Mouse (Mus musculus) heart, postnatal 4 days (tissue): Measurements from ENCODE around the gene Usp19. TPM values are rescaled to one million over a fixed set of nuclear protein-coding genes. Genes with fewer than 3 reads are reported as not detected.

Source experiments
- DNase-seq: peaks from one replicate; pipeline ENCODE4 v3.0.0; 2021
- total RNA-seq, 2 experiments: library from RNA; stranded (reverse); gene quantifications; 2 replicates each; pipeline ENCODE4 v1.2.3; 2021

The Usp19 gene
- total RNA-seq, 2 experiments from 2014 or later, result 108 to 109 TPM

DNA sequence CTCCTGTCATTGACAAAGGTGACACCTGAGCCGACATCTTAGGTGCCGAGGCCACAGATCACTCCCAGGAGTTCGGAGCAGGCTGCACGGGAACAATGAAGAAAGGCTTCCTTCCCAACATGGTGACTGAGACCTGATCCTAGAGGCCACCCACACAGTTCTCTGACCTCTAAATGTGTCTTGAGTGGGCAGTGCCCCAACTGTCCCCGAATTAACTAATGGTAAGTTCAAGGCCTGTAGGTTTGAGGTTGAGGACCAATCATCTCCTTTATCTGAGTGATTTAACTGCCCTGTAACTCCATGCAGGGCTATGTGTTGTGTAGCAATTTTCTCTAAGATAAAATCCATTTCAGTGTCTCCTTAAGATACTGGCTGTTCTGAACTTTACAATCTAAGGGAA, 21.0 kb upstream of the Usp19 start:
- no peak for DNase-seq

DNA sequence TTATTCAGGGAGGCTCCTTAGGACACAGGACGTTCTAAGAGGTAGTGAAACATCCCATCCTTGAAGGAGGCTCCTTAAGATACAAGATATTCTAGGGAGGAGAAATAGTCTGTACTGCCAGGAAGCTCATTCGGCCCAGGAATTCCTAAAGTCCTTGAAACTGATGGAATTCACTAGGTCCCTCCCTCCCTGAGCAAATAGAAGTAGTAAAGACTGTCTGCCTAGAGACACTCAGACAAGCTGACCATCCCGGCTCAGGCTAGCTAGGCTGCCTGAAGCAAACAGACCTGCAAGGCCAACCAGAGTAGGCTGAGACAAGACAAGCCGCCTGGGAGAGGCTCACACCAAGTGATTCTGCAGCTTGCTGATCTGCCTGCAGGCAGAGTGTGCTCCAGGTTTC, 20.6 kb upstream of the Usp19 start:
- no peak for DNase-seq

DNA sequence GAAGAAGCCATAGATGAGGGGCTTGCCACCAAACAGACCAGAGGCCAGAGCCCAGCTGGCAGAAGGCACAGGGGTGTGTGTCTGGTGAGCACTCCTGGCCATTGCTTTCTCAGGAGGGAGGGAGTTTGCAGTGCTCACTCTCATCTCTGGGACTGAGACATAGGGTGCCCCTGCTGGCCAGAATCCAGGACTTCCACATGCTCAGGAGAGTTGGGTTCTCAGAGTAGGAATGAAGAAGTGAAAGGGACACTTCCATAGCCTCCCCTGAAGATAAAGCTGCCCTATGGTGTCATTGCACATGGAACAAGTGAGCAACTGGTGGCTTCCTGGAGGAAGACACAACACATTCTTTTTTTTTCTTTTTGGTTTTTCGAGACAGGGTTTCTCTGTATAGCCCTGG, 15.9 kb upstream of the Usp19 start:
- peak; percentile 4 for DNase-seq

DNA sequence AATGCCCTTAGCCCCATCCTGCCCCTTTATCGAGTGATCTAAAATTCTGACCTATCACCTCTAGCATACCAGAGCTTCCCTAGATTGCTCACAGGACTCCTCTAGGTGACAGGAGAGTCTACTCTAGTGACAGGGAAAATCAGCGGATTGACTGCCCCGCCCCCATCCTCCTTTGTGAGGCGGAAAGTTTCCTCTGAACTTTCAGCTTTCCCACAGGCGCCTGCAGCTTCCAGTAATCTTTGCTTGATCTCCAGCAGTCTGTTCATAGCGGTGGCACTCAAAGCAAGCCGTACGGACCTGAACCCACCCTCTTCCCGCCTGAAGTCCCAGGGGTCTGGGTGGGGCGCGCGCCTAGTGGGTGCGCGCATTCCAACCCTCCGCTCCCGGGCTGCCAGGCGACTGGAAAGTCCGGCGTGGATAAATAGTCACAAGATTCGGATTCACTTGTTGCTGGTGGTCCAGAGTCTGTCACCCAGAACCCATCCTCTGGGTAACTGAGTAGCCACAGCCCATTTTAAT, 11.7 kb upstream of the Usp19 start:
- DNase-seq, result peak; percentile 91

DNA sequence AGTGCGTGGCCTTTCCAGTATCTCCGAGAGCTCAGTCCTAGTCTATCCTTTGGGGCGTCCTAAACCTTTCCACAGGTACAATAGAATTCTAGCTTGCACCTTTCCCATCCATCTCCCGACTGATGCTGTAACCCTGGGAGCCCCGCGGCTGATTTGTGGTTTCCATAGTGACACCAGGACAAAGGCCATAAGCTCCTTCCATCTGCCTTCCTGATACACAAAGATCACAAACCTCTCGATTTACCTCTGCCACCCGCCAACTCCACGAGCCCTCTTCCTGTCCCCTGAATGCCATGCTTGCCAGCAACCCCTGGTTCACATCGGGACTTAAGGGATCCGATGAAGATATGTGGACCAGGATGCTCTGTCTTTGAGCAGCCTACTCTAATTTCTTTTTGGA, 11.2 kb upstream of the Usp19 start:
- no peak for DNase-seq

DNA sequence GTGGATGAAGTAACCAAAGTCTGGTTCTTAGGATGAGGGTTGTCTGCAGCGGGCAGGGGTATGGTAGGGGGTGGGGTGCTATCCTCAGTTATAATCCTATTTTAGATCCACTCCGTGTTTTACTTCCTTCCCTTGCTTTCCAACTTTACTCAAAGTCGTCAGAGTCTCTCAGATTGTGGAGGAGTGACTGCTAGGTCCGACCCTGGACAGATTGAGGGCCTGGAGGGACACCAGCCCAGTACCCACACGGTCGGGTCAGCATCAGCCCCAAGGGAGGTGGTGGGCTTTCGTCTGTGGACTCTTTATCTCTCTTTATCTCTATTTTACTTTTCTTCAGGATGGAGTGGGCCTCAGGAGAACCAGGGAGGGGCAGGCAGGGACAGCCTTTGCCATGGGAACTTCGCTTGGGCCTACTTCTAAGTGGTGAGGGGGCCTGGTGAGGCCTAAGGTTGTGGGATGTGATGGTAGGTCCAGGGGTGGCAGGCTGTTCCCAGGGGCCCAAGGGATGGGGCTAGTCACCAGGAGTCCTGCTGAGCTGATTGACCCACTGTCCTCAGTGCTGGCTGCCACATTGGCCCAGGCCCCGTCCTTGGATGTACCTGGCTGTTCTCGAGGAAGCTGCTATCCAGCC, 10.6 kb upstream of the Usp19 start, which contains the start of gene Lamb2:
Lamb2 (plus strand) TSS at position 16 of the 631 bp plus-strand sequence.
- peak; percentile 56 for DNase-seq

DNA sequence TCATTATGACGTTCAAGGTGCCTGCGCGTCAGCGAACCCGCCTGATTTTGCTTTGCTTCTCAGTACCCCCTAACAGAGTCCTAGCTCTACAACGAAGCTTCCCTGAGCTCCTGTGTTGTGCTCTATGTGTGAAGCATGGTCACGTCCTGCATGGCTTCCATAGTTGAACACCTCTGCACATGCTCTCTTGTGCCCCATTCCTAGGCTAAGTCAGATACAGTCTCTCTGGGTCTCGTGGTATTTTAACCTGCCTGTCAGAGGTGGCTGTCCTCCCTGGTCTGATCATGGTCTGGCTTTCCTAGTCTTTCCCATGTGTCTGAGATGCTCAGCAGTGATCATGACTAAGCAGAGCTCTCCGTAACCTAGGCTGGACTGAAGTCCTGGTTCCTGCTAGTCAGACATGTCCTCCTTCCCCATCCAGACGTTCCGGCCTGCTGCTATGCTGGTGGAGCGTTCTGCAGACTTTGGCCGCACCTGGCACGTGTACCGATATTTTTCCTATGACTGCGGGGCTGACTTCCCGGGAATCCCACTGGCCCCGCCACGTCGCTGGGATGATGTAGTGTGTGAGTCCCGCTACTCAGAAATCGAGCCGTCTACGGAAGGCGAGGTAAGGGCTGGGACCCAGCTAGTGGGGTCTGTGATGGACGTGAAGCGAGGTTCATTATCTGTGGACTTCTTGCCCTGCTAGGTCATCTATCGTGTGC, 9.4 kb upstream of the Usp19 start:
- DNase-seq, result no peak

DNA sequence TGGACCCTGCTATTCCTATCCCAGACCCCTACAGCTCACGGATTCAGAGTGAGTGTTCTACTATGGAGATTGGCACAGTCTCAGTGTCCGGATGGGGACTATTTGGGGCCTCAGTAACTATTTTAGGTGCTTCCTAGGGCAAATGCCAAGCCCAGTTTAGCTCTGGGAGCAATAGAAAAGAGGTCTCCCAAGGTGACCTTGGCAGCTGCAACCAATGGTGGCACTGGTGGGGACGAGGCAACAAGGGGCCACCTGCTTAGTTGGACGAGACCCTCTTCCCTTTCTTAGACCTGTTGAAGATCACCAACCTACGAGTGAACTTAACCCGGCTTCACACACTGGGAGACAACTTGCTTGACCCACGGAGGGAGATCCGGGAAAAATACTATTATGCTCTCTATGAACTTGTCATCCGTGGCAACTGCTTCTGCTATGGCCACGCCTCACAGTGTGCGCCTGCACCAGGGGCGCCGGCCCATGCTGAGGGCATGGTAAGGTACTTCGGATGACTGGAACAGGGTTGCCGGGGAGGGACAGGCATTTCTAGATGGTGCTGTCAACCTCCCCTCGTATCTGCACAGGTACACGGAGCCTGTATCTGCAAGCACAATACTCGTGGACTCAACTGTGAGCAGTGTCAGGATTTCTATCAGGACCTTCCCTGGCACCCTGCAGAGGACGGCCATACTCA, 8.7 kb upstream of the Usp19 start:
- no peak for DNase-seq

DNA sequence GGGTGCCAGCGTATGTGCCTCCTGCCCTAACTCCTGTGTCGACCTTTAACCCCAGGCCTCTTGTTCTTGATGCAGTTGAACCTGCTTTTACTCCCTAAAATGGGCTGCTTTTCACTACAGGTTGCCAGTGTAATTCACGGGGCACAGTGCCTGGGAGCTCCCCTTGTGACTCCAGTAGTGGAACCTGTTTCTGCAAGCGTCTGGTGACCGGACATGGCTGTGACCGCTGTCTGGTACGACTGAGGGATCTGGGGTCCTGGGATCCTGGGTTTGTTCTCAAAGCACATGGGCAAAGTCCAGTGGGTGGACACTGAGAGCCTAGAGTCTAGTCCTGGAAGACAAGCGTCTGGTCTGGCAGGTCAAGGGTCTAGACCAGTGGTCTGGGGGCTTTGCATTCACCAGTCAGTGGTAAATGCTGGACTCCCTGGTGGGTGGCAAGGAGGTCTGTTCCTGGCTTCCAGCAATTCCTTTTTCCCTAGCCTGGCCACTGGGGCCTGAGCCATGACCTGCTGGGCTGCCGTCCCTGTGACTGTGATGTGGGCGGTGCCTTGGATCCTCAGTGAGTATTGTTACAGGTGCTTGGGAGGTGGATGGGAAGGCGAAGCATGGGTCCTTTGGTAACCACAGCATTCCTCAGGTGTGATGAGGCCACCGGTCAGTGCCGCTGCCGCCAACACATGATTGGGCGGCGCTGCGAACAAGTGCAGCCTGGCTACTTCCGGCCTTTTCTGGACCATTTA, 7.2 kb upstream of the Usp19 start:
- DNase-seq, result no peak

DNA sequence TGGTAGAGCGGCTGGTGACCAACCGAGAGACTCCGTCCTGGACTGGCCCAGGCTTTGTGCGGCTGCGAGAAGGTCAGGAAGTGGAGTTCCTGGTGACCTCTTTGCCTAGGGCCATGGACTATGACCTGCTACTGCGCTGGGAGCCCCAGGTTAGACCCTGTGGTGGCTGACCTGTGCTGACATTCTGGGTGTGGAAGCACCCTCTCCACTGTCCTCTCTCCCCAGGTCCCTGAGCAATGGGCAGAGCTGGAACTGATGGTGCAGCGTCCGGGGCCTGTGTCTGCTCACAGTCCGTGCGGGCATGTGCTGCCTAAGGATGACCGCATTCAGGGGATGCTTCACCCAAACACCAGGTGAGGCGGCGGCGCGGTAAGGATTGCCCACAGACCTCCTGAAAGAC, 6.4 kb upstream of the Usp19 start:
- no peak for DNase-seq

DNA sequence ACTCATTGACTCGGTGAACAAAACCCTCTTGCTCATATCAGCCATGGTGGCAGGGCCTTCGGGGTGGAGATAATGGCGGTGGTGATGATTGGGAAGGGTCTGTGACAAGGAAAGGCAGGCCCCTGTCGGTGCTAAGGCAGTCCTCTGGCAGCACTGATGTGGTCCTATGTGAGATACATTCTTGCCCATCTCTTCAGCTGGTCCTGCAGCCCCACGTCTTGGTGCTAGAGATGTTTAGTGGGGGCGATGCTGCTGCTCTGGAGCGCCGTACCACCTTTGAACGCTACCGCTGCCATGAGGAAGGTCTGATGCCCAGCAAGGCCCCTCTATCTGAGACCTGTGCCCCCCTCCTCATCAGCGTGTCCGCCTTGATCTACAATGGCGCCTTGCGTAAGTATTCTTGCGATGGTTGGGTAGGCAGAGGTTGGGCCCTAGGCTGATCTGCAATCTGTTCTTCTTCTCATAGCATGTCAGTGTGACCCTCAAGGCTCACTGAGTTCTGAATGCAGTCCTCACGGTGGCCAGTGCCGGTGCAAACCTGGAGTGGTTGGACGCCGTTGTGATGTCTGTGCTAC, 5.0 kb upstream of the Usp19 start:
- no peak for DNase-seq

DNA sequence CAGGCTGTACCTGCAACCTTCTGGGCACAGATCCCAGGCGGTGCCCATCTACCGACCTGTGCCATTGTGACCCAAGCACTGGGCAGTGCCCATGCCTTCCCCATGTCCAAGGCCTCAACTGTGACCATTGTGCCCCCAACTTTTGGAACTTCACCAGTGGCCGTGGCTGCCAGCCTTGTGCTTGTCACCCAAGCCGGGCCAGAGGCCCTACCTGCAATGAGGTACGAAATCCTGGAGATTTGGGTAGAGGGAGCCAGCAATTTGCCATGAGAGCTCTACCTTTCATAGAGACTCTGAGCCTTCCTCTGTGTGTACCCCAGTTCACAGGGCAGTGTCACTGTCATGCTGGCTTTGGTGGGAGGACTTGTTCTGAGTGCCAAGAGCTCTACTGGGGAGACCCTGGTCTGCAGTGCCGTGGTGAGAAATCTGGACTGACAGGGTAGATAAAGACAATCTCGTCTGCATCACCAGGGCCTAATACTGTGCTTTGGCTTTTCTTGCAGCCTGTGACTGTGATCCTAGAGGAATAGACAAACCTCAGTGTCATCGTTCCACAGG, 3.4 kb upstream of the Usp19 start:
- no peak for DNase-seq

DNA sequence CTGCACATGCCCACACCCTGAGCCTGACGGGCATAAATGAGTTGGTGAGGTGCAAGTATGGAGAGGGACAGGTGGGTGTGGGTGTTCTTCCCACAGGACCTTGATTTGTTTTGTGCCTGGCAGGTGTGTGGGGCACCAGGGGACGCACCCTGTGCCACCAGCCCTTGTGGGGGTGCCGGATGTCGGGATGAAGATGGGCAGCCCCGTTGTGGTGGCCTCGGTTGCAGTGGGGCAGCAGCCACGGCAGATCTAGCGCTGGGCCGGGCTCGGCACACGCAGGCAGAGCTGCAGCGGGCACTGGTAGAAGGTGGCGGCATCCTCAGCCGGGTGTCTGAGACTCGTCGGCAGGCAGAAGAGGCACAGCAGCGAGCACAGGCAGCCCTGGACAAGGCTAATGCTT, 2.0 kb upstream of the Usp19 start:
- DNase-seq, result no peak

DNA sequence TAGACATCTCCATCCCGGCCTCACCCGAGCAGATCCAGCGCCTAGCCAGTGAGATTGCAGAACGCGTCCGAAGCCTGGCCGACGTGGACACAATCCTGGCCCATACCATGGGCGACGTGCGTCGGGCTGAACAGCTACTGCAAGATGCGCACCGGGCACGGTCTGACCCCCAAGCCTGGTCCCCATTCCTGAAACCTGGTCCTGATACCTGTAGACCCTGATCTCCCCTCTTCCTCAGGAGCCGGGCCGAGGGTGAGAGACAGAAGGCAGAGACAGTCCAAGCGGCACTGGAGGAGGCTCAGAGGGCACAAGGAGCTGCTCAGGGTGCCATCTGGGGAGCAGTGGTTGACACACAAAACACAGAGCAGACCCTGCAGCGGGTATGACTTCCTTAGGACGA, 1.2 kb upstream of the Usp19 start:
- no peak for DNase-seq

DNA sequence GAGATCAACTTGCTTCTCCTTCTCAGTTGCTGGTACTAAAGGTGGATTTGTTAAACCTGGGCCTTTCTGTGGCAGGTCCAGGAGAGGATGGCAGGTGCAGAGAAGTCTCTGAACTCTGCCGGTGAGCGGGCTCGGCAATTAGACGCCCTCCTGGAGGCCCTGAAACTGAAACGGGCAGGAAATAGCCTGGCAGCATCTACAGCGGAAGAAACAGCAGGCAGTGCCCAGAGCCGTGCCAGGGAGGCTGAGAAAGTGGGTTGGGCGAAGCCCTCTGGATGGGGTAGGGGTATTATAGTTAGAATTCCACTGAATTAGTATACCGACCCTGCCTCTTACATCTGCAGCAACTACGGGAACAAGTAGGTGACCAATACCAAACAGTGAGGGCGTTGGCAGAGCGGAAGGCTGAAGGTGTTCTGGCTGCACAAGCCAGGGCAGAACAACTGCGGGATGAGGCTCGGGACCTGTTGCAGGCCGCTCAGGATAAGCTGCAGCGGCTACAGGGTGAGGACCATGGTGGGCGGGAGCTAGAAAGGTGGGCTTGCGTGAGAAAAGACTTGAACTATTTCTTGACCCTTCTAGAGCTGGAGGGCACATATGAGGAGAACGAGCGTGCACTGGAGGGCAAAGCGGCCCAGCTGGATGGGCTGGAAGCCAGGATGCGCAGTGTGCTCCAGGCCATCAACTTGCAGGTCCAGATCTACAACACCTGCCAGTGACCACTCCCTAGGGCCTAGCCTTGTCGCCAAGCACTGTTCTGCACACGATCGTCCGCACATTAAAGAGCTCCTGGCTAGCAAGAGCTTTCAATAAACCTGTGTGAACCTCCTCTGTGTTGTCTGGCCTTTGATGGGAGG, 472 bp upstream of the Usp19 start:
- no peak for DNase-seq

DNA sequence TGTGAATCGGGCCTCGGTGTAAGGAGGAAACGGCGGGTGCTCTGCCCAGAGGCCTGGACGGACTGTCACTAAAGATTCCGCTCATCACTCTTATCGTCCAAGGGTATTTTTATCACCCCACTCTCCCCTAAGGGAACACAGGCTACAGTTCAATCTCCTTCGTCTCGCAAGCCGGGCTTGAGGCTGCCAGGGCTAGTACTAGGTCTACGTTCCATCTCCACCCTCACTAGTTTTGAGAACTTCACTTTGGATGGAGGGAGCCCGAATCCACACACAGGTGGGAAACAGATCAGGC, 831 bp downstream of the Usp19 start:
- DNase-seq, result no peak

DNA sequence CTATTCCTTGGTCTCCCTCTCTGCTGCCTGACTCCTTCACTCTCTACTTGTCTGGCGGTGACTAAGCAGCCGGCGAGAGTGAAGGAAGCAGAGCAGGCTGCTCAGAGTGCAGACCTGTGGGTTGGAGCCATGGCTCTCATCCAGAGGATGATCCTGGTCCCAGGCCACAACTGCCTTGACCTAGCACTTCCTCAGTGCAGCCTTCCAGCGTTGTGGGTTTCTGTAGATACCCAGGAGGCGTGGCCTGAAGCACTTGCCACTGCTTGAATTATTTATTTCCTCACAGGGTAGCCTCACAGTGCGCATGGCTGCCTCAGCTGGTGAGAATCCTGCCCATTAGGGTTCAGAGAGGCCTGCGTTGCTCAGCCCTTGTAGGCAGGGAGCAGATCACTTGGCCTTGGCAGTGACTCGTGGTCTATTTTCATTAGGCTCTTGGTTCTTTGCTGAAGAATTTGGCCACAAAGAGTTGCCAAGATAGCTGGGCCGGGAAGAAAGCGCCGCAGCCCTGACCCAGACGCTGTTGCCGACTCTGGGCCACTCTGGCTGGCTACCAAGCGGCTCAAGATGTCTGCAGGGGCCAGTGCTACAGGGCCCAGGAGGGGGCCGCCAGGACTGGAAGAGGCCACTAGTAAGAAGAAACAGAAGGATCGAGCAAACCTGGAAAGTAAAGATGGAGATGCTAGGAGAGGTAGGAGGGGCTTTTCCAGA, 1.8 kb downstream of the Usp19 start:
- no peak for DNase-seq

DNA sequence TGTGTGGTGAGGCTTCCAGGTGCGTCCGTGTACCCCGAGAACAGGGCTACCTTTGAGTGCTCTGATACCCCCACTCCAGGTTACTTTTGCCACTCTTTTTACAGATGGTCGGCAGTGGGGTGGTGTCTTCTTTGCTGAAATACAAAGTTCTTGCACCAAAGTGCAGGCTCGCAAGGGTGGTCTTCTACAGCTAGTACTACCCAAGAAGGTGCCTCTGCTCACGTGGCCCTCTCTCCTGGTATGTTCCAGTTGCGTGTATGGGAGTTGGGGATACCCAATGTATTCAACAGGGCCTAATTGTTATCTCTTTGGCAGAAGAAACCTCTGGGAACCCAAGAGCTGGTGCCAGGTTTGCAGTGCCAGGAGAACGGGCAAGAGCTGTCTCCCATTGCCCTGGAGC, 2.8 kb downstream of the Usp19 start:
- no peak for DNase-seq

DNA sequence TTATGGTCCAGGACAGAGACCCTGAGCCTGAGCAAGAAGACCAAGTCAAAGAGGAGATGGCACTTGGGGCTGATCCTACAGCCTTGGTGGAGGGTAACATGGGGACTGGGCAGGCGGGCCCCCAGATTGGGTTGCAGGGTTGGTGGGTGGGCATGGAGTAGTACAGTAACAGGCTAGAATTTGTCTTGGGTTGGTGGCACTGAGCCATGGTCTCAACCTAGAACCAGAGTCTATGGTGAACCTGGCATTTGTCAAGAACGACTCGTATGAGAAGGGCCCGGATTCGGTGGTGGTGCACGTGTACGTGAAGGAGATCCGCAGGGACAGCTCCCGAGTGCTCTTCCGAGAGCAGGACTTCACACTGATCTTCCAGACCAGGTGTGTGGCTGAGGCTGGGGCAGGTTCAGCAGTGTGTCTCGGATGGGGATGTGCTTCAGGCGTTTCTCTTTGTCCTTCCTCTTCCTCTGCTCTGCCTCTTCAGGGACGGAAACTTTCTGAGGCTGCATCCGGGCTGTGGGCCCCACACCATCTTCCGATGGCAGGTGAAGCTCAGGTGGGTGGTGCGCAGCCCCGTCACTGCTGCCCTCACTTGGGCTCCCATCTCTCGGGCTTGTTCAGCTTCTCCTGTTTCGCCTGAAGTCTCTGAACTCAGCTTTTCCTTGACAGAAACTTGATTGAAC, 3.9 kb downstream of the Usp19 start:
- DNase-seq, result no peak

DNA sequence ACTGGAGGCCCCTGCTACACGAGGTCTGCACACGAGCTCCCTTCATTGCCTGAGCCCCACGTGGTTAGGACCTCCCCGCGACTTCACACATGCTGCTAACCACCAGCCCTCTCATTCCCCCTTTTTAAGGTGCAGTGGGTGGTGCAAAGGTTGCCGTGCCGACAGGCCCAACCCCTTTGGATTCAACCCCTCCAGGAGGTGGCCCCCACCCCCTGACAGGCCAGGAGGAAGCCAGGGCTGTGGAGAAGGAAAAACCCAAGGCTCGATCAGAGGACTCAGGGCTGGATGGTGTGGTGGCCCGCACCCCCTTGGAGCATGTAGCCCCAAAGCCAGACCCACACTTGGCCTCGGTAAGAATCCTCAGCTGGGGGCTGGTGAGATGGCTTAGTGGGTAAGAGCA, 4.5 kb downstream of the Usp19 start:
- DNase-seq, result no peak
